Mouse (Mus musculus): ENCODE measurements around the gene Tnxb. TPM values are rescaled to one million over a fixed set of nuclear protein-coding genes. Genes with fewer than 3 reads are reported as not detected.

The Tnxb gene
- polyA plus RNA-seq, 1 experiment from 2014 or later, result 1.1 TPM

- Histone ChIP-seq H3K4me2 (replicated peaks) (peak overlapping the region; percentile 88), H3K27me3 (replicated peaks) (peaks cover 26% of the 10 kb centered on the region), H3K9me3 (no peaks in the 10 kb centered on the region), H3K4me3 (replicated peaks) (peak overlapping the region; percentile 29), H3K36me3 (no peaks in the 10 kb centered on the region; the same call in 1 of the 2 replicates), H3K27ac (no peak overlapping the region), H3K9ac (peak overlapping the region; percentile 36), H3K4me1 (replicated peaks) (peaks cover 40% of the 10 kb centered on the region)
- 5% methylated on average over 42 of the region's 48 CpGs for WGBS
- no peak for ATAC-seq
Measured at GRCm38 (mm10) chr17:34630761-34631301, 39.5 kb upstream of the Tnxb start.

GRCm38 (mm10) chr17:34631647-34632046 lies 38.7 kb upstream of the Tnxb start:
- no peak for ATAC-seq

GRCm38 (mm10) chr17:34632261-34632691 lies 38.1 kb upstream of the Tnxb start:
- ATAC-seq, result peak; percentile 43
- WGBS, result 2% methylated on average over 26 of the region's 26 CpGs
- Histone ChIP-seq H3K4me1 (replicated peaks) (peaks cover 32% of the 10 kb centered on the region), H3K27ac (no peak overlapping the region), H3K4me3 (replicated peaks) (peak overlapping the region; percentile 28), H3K9ac (peak overlapping the region; percentile 29), H3K9me3 (no peaks in the 10 kb centered on the region), H3K27me3 (replicated peaks) (peaks cover 26% of the 10 kb centered on the region), H3K4me2 (replicated peaks) (peak overlapping the region; percentile 88), H3K36me3 (no peaks in the 10 kb centered on the region)

More at GRCm38 (mm10) chr17:34631647-34632046, 38.7 kb upstream of the Tnxb start:
- Histone ChIP-seq H3K9ac (peak overlapping the region; percentile 29), H3K27ac (no peak overlapping the region), H3K4me2 (replicated peaks) (peak overlapping the region; percentile 88), H3K4me3 (replicated peaks) (peak overlapping the region; percentile 28), H3K9me3 (no peaks in the 10 kb centered on the region), H3K4me1 (replicated peaks) (peaks cover 34% of the 10 kb centered on the region), H3K36me3 (no peaks in the 10 kb centered on the region), H3K27me3 (replicated peaks) (peaks cover 26% of the 10 kb centered on the region)
- 20% methylated on average over 11 of the region's 12 CpGs for WGBS

- Histone ChIP-seq H3K27ac (no peak overlapping the region), H3K4me2 (replicated peaks) (no peak overlapping the region), H3K4me3 (replicated peaks) (no peak overlapping the region), H3K27me3 (replicated peaks) (peaks cover 16% of the 10 kb centered on the region), H3K4me1 (replicated peaks) (peaks cover 16% of the 10 kb centered on the region), H3K9me3 (no peaks in the 10 kb centered on the region), H3K9ac (no peak overlapping the region), H3K36me3 (no peaks in the 10 kb centered on the region)
- WGBS, result 72% methylated on average over 2 of the region's 2 CpGs
- ATAC-seq, result no peak
Measured at GRCm38 (mm10) chr17:34635671-34636070, 34.7 kb upstream of the Tnxb start.

GRCm38 (mm10) chr17:34637459-34637858 lies 32.9 kb upstream of the Tnxb start:
- Histone ChIP-seq H3K4me1 (replicated peaks) (peaks cover 10% of the 10 kb centered on the region; the same call in 1 of the 2 replicates), H3K9me3 (no peaks in the 10 kb centered on the region), H3K4me2 (replicated peaks) (no peak overlapping the region), H3K27me3 (replicated peaks) (peaks cover 2% of the 10 kb centered on the region; the same call in 1 of the 2 replicates), H3K4me3 (replicated peaks) (no peak overlapping the region), H3K9ac (no peak overlapping the region), H3K27ac (no peak overlapping the region), H3K36me3 (no peaks in the 10 kb centered on the region)
- ATAC-seq, result no peak
- WGBS, result 63% methylated on average over 3 of the region's 3 CpGs

GRCm38 (mm10) chr17:34639461-34640255 lies 30.7 kb upstream of the Tnxb start:
- no peak overlapping the region for H3K9ac ChIP-seq

GRCm38 (mm10) chr17:34640778-34641601 lies 29.3 kb upstream of the Tnxb start:
- Histone ChIP-seq H3K9ac (0 out of 2 replicates have a peak overlapping the region, but pooled peaks have one; percentile 8), H3K27me3 (replicated peaks) (no peaks in the 10 kb centered on the region), H3K4me3 (replicated peaks) (no peak overlapping the region), H3K4me1 (replicated peaks) (peaks cover 22% of the 10 kb centered on the region; the same call in 1 of the 2 replicates), H3K4me2 (replicated peaks) (no peak overlapping the region), H3K36me3 (0 out of 2 replicates have a peak, but pooled peaks cover 5% of the 10 kb centered on the region), H3K27ac (peak overlapping the region; percentile 49), H3K9me3 (no peaks in the 10 kb centered on the region)
- 22% methylated on average over 11 of the region's 11 CpGs for WGBS
- ATAC-seq, result peak; percentile 13; the same call in 1 of the 2 replicates

More at GRCm38 (mm10) chr17:34639461-34640255, 30.7 kb upstream of the Tnxb start:
- 83% methylated on average over 7 of the region's 7 CpGs for WGBS
- Histone ChIP-seq H3K4me2 (replicated peaks) (no peak overlapping the region), H3K36me3 (no peaks in the 10 kb centered on the region), H3K4me3 (replicated peaks) (no peak overlapping the region), H3K4me1 (replicated peaks) (peaks cover 13% of the 10 kb centered on the region; the same call in 1 of the 2 replicates), H3K27ac (no peak overlapping the region), H3K9me3 (no peaks in the 10 kb centered on the region), H3K27me3 (replicated peaks) (no peaks in the 10 kb centered on the region)
- no peak for ATAC-seq

GRCm38 (mm10) chr17:34641945-34642344 lies 28.4 kb upstream of the Tnxb start:
- H3K27ac ChIP-seq, result no peak overlapping the region
- no peak overlapping the region for H3K4me3 ChIP-seq (replicated peaks)
- H3K9me3 ChIP-seq, result no peaks in the 10 kb centered on the region
- 69% methylated on average over 3 of the region's 3 CpGs for WGBS
- H3K36me3 ChIP-seq, result 0 out of 2 replicates have a peak, but pooled peaks cover 5% of the 10 kb centered on the region
- H3K4me2 ChIP-seq (replicated peaks), result no peak overlapping the region
- peaks cover 23% of the 10 kb centered on the region; the same call in 1 of the 2 replicates for H3K4me1 ChIP-seq (replicated peaks)
- no peak for ATAC-seq
- H3K27me3 ChIP-seq (replicated peaks), result no peaks in the 10 kb centered on the region
- H3K9ac ChIP-seq, result no peak overlapping the region

GRCm38 (mm10) chr17:34643379-34643778 lies 27.0 kb upstream of the Tnxb start:
- no peak overlapping the region for H3K4me2 ChIP-seq (replicated peaks)
- H3K4me1 ChIP-seq (replicated peaks), result peaks cover 32% of the 10 kb centered on the region
- H3K9ac ChIP-seq, result no peak overlapping the region
- H3K4me3 ChIP-seq (replicated peaks), result no peak overlapping the region
- H3K27me3 ChIP-seq (replicated peaks), result no peaks in the 10 kb centered on the region
- H3K36me3 ChIP-seq, result 0 out of 2 replicates have a peak, but pooled peaks cover 5% of the 10 kb centered on the region
- ATAC-seq, result no peak
- H3K9me3 ChIP-seq, result no peaks in the 10 kb centered on the region
- 88% methylated on average over 4 of the region's 4 CpGs for WGBS
- no peak overlapping the region for H3K27ac ChIP-seq

- Histone ChIP-seq H3K4me2 (replicated peaks) (no peak overlapping the region), H3K4me1 (replicated peaks) (peaks cover 32% of the 10 kb centered on the region), H3K4me3 (replicated peaks) (no peak overlapping the region), H3K9ac (no peak overlapping the region), H3K27me3 (replicated peaks) (no peaks in the 10 kb centered on the region), H3K27ac (no peak overlapping the region), H3K9me3 (no peaks in the 10 kb centered on the region), H3K36me3 (0 out of 2 replicates have a peak, but pooled peaks cover 5% of the 10 kb centered on the region)
- no peak for ATAC-seq
- WGBS, result 76% methylated on average over 10 of the region's 10 CpGs
Measured at GRCm38 (mm10) chr17:34643944-34644343, 26.4 kb upstream of the Tnxb start.

GRCm38 (mm10) chr17:34644608-34645007 lies 25.7 kb upstream of the Tnxb start, which contains the start of gene Fkbpl:
Gene Fkbpl (plus strand): TSS chr17:34644764.
- H3K9me3 ChIP-seq, result no peaks in the 10 kb centered on the region
- peak within 1 kb of the TSS; percentile 68 for H3K9ac ChIP-seq
- peak within 1 kb of the TSS; percentile 66; the same call in 1 of the 2 replicates for H3K27ac ChIP-seq
- ATAC-seq, result peak; percentile 80
- H3K4me3 ChIP-seq (replicated peaks), result peak within 1 kb of the TSS; percentile 55
- peaks cover 5% of the 10 kb centered on the region; the same call in 1 of the 2 replicates for H3K36me3 ChIP-seq
- H3K27me3 ChIP-seq (replicated peaks), result no peaks in the 10 kb centered on the region
- WGBS, result under 1% methylated on average over 16 of the region's 16 CpGs
- peaks cover 32% of the 10 kb centered on the region for H3K4me1 ChIP-seq (replicated peaks)
- H3K4me2 ChIP-seq (replicated peaks), result peak within 1 kb of the TSS; percentile 68
